Mouse (Mus musculus): Measurements from ENCODE around the gene Mcf2l. TPM values are rescaled to one million over a fixed set of nuclear protein-coding genes. Genes with fewer than 3 reads are reported as not detected.
A peak's percentile ranks its signal among the peaks of the same experiment; 100 is the strongest.

Gene Mcf2l
- polyA plus RNA-seq, 1 experiment from 2014 or later, result 9.0 TPM

DNA sequence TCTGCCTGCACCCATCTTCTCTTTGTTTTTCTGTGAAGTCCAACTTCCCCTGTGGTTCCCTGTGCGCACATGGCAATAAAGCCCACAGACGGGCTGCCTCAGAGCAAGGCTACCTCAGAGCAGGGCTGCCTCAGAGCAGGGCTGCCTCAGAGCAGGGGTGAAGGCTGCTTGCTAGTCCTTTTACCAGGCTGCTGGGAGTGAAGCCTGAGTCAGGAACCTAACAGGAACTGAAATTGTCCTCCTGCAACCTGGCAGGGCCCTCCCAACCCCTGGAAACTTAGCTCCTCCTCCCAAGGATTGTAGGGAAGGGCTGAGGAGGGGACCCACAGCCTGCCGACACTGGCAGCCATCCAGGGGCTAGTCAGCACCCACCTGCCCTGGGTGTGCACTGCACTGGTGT, 60.2 kb downstream of the Mcf2l start:
- Histone ChIP-seq H3K27ac (no peak overlapping the region), H3K9ac (no peak overlapping the region), H3K4me3 (no peak overlapping the region), H3K4me2 (no peak overlapping the region), H3K4me1 (replicated peaks) (0 out of 2 replicates have a peak, but pooled peaks cover 4% of the 10 kb centered on the region), H3K27me3 (no peaks in the 10 kb centered on the region), H3K36me3 (no peaks in the 10 kb centered on the region), H3K9me3 (replicated peaks) (no peaks in the 10 kb centered on the region)
- ATAC-seq (replicated peaks; ENCODE audit: insufficient number of reproducible peaks, insufficient read depth, low FRiP score, low read depth), result no peak
- 53% methylated on average over 3 of the region's 3 CpGs for WGBS

DNA sequence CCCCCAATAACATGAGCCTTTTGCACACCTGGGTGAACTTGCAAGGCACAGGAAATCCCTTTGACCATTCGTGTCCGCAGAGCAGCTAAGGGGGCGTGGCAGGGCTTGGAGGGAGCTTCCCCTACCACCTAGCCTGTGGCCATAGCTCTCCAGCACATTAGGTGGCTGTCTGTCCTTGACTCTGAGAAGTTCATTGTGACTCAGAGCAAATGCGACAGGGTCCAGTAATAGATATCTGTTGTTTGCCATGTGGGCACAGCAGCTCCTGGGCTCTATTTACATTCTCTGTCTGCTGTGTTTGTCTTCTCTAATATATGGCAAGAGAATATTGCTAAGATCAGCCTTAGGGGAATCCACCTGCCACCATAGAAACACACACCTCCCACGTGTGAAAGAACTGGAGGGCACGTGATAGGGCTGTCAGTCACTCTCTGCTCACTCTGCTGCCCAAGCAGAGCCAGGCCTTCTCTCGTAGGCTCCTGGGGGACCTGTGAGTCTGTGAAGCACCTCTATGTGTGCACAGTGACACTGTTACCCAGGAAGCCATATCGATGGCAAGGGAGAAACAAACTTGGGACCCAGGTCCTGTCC, 60.9 kb downstream of the Mcf2l start:
- no peak for ATAC-seq (replicated peaks; ENCODE audit: insufficient number of reproducible peaks, insufficient read depth, low FRiP score, low read depth)
- H3K27ac ChIP-seq, result no peak overlapping the region
- no peaks in the 10 kb centered on the region for H3K36me3 ChIP-seq
- no peak overlapping the region for H3K9ac ChIP-seq
- 58% methylated on average over 8 of the region's 8 CpGs for WGBS
- 0 out of 2 replicates have a peak, but pooled peaks cover 3% of the 10 kb centered on the region for H3K4me1 ChIP-seq (replicated peaks)
- no peaks in the 10 kb centered on the region for H3K27me3 ChIP-seq
- no peak overlapping the region for H3K4me3 ChIP-seq
- H3K9me3 ChIP-seq (replicated peaks), result no peaks in the 10 kb centered on the region
- H3K4me2 ChIP-seq, result no peak overlapping the region

DNA sequence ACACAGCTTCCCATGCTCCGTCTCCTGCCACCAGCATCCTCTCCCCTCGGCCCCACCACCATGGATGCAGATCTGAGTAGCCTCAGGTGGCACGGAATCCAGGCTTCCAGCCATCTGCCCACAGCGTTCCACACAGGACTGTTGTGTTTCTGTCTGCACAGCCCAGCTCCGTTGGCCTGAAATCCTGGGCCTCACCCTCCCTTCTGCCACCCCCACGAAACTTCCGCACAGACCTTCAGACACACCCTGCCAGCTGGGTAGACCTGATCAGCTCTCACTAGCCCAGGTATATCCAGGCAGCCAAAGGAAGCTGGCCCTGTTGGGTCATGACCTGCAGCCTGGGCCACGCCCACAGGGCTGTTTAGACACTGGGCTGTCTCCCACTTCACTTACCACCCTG, 66.9 kb downstream of the Mcf2l start:
- no peak for ATAC-seq (replicated peaks; ENCODE audit: insufficient number of reproducible peaks, insufficient read depth, low FRiP score, low read depth)

DNA sequence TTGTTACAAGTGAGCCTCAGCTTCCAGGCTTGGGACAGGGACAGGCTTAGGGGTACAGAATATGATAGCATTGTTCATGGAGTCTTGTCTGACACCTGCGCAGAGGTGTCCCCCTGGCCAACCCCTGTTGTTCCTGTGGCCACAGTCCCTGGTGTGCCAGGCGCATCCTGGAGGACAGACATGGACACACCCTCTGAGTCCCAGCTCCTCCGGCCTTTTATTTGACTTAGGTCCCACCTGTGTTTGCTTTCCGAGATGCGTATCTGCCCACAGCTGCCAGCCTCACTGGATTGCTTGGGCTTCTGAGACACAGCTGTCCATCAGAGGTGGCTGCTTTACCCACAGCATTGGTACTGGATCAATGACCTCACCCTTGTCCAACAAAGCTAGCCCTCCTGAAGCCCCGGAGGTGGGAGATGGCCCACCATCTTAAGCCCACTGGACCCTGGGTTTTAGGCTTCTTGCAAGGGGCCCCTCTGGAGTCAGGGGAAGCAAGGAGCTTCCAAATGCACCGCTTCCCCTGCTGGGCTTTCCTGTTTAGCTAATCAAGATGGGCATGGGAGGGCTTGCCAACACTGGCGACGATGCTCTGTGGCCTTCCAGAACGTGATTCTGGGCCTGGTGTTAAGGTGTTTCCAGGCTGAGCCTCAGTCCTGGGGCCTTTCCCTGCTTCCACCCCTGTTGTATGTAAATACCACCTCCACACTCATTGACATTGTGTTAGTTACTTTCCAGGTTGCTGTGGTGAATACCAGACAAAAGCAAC, 67.7 kb downstream of the Mcf2l start:
- Histone ChIP-seq H3K36me3 (no peaks in the 10 kb centered on the region), H3K9ac (no peak overlapping the region), H3K4me3 (no peak overlapping the region), H3K4me1 (replicated peaks) (no peaks in the 10 kb centered on the region), H3K27ac (no peak overlapping the region), H3K27me3 (no peaks in the 10 kb centered on the region), H3K9me3 (replicated peaks) (no peaks in the 10 kb centered on the region), H3K4me2 (no peak overlapping the region)
- 74% methylated on average over 10 of the region's 10 CpGs for WGBS
- no peak for ATAC-seq (replicated peaks; ENCODE audit: insufficient number of reproducible peaks, insufficient read depth, low FRiP score, low read depth)

More for the DNA sequence above, 66.9 kb downstream of the Mcf2l start:
- Histone ChIP-seq H3K27me3 (no peaks in the 10 kb centered on the region), H3K9ac (no peak overlapping the region), H3K4me3 (no peak overlapping the region), H3K9me3 (replicated peaks) (no peaks in the 10 kb centered on the region), H3K4me1 (replicated peaks) (no peaks in the 10 kb centered on the region), H3K4me2 (no peak overlapping the region), H3K36me3 (no peaks in the 10 kb centered on the region), H3K27ac (no peak overlapping the region)
- WGBS, result 78% methylated on average over 8 of the region's 8 CpGs

DNA sequence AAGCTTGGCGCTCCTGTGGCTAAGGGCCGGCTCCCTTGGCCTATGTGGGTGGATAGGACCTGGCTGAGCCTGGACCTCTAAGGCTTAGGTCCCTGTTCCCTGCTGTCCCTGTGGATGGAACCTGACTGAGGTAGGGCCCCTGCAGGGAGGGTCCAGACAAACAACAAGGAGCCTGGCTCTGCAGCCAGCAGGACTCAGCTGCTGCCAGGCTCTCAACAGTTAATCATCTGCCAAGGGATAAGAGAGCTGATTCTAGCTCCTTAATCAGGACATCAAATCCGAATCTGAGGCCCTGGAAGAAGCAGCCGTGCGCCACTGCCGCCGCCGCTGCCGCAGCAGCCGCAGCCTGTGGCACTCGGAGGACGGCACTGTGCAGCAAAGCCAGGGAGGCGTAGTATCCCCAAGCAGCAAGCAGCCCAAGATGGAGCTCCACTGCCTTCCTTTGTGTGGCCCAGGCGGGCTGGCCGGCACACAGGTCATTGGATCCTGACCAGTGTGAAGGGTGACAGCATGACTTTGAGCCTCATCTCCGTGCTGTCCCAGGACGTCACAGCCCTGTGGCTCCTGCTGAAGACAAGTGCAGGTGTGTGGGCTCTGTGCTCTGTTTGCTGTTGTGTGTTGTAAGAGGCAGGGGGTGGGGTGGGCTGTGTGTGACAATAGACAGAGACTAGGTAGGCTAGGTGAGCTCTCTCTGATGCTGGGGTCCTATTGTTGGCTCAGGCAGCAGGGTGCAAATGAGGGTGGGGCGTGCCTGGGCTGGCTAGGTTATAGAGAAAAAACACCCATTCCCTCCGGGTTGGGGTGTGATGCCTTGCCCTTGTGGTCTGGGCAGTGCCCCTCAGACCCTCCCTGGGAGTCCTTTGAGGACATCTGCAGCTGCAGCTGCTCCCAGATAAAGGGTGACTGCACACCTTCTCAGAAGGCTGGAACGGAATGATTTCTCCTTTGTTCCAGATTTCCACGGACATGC, 74.3 kb downstream of the Mcf2l start:
- no peaks in the 10 kb centered on the region for H3K36me3 ChIP-seq
- H3K9ac ChIP-seq, result peak overlapping the region; percentile 46
- H3K27ac ChIP-seq, result peak overlapping the region; percentile 24; the same call in 1 of the 2 replicates
- peak overlapping the region; percentile 64 for H3K4me2 ChIP-seq
- 0 out of 2 replicates have a peak, but pooled peaks cover 8% of the 10 kb centered on the region for H3K27me3 ChIP-seq
- H3K4me1 ChIP-seq (replicated peaks), result peaks cover 21% of the 10 kb centered on the region
- H3K4me3 ChIP-seq, result peak overlapping the region; percentile 50
- 11% methylated on average over 21 of the region's 21 CpGs for WGBS
- H3K9me3 ChIP-seq (replicated peaks), result no peaks in the 10 kb centered on the region
- peak; percentile 39; the same call in 1 of the 2 replicates for ATAC-seq (replicated peaks; ENCODE audit: insufficient number of reproducible peaks, insufficient read depth, low FRiP score, low read depth)

DNA sequence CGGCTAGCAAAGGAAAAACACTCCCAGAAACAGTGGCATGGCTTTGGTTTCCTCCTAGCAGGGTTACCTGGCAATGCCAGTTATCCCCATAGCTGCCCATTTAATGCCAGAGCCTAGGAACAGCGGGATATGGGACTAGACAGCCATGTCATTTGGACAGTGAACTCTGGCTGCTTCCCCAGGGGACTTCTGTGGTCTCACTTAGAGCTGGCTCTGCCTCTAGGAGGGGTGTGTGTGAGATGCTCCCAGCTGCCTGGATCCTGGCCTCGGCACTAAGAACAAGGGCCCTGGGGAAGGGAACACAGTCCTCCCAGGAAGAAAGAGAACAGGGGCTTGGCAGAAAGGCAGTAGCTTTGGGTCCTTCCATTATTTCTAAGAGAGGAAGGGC, 75.0 kb downstream of the Mcf2l start:
- Histone ChIP-seq H3K9ac (no peak overlapping the region), H3K4me2 (peak overlapping the region; percentile 64), H3K9me3 (replicated peaks) (no peaks in the 10 kb centered on the region), H3K4me1 (replicated peaks) (peaks cover 21% of the 10 kb centered on the region), H3K36me3 (no peaks in the 10 kb centered on the region), H3K27me3 (0 out of 2 replicates have a peak, but pooled peaks cover 8% of the 10 kb centered on the region), H3K4me3 (peak overlapping the region; percentile 50), H3K27ac (no peak overlapping the region)
- WGBS, result 24% methylated on average over 3 of the region's 3 CpGs
- ATAC-seq (replicated peaks; ENCODE audit: insufficient number of reproducible peaks, insufficient read depth, low FRiP score, low read depth), result no peak

DNA sequence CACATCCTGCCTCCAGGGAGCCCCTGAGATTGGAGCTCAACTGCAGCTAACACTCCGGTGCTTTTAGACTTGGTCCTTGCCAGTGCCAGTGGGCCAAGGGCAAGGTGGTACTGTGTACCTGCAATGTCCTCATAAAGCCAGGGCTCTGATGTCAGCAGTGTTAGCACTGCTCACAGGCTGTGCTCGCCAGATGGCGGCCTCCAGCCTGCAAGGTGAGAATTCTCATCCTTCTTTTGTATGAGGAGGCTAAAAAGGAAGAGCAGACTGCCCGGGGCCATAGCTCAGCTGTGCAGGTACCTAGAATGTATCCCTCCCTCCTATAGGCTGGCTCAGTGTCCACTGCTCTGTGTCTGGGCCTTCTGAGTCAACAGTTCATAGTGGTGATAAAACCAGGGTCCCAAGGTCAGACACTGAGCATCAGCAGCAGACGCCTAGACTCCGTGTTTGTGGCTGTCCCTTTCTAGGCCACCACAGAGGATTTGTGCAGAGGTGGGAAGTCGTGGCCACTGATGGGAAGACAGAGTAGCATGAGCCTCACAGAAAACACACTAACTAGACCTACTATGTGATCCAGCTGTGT, 77.5 kb downstream of the Mcf2l start:
- 74% methylated on average over 7 of the region's 7 CpGs for WGBS
- Histone ChIP-seq H3K9ac (no peak overlapping the region), H3K27me3 (0 out of 2 replicates have a peak, but pooled peaks cover 8% of the 10 kb centered on the region), H3K4me3 (no peak overlapping the region), H3K4me2 (no peak overlapping the region), H3K9me3 (replicated peaks) (no peaks in the 10 kb centered on the region), H3K27ac (no peak overlapping the region), H3K36me3 (no peaks in the 10 kb centered on the region), H3K4me1 (replicated peaks) (peaks cover 21% of the 10 kb centered on the region)
- ATAC-seq (replicated peaks; ENCODE audit: insufficient number of reproducible peaks, insufficient read depth, low FRiP score, low read depth), result no peak

DNA sequence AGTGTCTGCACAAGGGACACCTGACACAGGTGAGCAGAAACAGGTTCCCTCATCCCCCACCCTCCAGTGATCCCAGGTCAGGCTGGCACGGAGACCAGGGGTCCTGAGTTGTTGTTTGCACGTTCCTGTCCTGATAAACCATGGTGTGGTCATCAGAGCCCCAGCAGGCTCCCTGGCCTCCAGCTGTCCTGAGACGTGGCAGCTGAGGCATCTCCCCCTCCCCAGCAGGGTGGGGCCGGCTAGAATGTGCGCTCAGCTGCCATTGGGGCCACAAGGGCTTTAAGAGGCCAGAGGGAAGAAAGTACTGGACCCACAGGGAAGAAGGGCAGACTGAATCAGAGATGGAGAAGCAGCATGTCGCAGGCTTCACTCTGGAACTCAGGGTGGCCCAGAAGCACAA, 79.1 kb downstream of the Mcf2l start:
- Histone ChIP-seq H3K4me1 (replicated peaks) (peaks cover 16% of the 10 kb centered on the region), H3K4me2 (no peak overlapping the region), H3K27ac (no peak overlapping the region), H3K9me3 (replicated peaks) (no peaks in the 10 kb centered on the region), H3K27me3 (no peaks in the 10 kb centered on the region), H3K4me3 (no peak overlapping the region), H3K36me3 (no peaks in the 10 kb centered on the region), H3K9ac (no peak overlapping the region)
- WGBS, result 42% methylated on average over 6 of the region's 6 CpGs
- ATAC-seq (replicated peaks; ENCODE audit: insufficient number of reproducible peaks, insufficient read depth, low FRiP score, low read depth), result no peak

DNA sequence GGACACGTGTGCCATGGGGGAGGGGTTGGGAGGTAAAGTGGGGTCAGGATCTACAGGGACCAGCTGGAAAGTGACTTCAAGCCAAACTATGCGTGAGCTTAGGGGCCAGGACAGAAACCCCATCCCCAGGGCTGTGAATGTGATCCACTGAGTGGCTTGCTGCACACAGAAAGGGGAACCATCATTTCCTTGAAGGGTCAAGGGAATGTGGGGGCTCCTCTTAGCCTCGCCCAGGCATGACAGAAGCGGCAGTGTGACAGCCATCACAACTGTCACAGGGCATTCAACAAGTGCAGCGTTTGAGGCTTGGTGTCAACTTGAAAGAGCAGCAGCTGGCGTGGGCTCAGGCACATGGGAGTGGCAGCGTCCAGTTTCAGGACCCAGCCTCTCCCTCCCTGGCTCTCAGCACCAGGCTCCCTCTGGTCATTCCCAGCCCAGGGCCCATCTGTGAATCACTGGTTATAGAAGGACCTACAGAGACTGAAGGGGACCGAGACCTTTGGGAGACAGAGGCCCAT, 81.8 kb downstream of the Mcf2l start:
- ATAC-seq (replicated peaks; ENCODE audit: insufficient number of reproducible peaks, insufficient read depth, low FRiP score, low read depth), result no peak
- H3K36me3 ChIP-seq, result no peaks in the 10 kb centered on the region
- H3K27me3 ChIP-seq, result no peaks in the 10 kb centered on the region
- no peak overlapping the region for H3K4me2 ChIP-seq
- no peaks in the 10 kb centered on the region for H3K4me1 ChIP-seq (replicated peaks)
- no peak overlapping the region for H3K27ac ChIP-seq
- no peak overlapping the region for H3K4me3 ChIP-seq
- H3K9ac ChIP-seq, result no peak overlapping the region
- H3K9me3 ChIP-seq (replicated peaks), result no peaks in the 10 kb centered on the region
- WGBS, result 67% methylated on average over 8 of the region's 8 CpGs

DNA sequence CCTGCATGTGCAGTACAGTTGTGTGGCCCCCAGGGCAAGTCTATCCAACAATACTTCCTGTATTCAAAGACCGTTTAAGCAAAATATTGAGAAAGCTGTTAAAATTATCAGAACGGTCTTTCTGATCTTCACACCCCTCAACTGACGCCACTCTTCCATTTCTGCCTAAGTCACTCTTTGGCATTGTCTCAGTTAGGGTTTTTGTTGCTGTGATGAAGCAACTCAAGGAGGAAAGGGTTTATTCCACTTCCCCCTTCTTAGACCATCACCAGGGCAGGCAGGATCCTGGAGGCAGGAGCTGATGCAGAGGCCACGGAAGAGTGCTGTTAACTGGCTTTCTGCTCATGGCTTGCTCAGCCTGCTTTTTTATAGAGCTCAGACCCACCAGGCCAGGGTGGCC, 82.3 kb downstream of the Mcf2l start:
- ATAC-seq (replicated peaks; ENCODE audit: insufficient number of reproducible peaks, insufficient read depth, low FRiP score, low read depth), result no peak
- Histone ChIP-seq H3K4me1 (replicated peaks) (no peaks in the 10 kb centered on the region), H3K27ac (no peak overlapping the region), H3K4me3 (no peak overlapping the region), H3K27me3 (no peaks in the 10 kb centered on the region), H3K36me3 (no peaks in the 10 kb centered on the region), H3K9me3 (replicated peaks) (no peaks in the 10 kb centered on the region), H3K9ac (no peak overlapping the region), H3K4me2 (no peak overlapping the region)
- WGBS, result 75% methylated on average over 4 of the region's 4 CpGs

DNA sequence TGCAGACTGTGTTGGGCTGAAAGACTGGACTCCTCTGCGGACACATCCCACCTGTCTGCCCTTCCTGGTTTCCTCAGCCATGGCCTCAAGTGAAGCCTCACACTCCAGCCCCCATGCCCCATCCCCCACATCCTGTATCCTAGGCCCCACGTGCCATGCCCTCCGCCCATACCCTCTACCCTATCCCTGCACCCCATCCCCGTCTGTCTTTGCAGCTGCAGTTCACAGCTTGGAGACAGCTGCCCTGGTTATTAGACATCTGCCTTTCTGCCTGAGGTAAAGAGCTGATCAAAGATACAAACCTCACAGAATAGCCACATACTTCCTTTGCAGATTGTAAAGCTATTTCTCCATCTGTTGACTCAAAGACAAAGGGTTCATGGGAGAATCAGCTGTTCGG, 83.3 kb downstream of the Mcf2l start:
- ATAC-seq (replicated peaks; ENCODE audit: insufficient number of reproducible peaks, insufficient read depth, low FRiP score, low read depth), result no peak
- no peak overlapping the region for H3K4me2 ChIP-seq
- WGBS, result 63% methylated on average over 5 of the region's 5 CpGs

More for the DNA sequence above, 83.3 kb downstream of the Mcf2l start:
- Histone ChIP-seq H3K9ac (no peak overlapping the region), H3K9me3 (replicated peaks) (no peaks in the 10 kb centered on the region), H3K36me3 (no peaks in the 10 kb centered on the region), H3K4me3 (no peak overlapping the region), H3K27me3 (no peaks in the 10 kb centered on the region), H3K4me1 (replicated peaks) (no peaks in the 10 kb centered on the region), H3K27ac (no peak overlapping the region)
